Mouse (Mus musculus): ENCODE measurements around the gene Vegfa. TPM values are rescaled to one million over a fixed set of nuclear protein-coding genes. Genes with fewer than 3 reads are reported as not detected.
"Not testable (repeated sequence)": the region's sequence is repeated elsewhere in the genome, so short reads cannot be mapped to it uniquely, and the experiment has no call there.

Vegfa gene
- polyA plus RNA-seq, 1 experiment from 2014 or later, result 5.1 TPM

- Histone ChIP-seq H3K9ac (no peak overlapping the region), H3K4me2 (no peak overlapping the region), H3K9me3 (no peaks in the 10 kb centered on the region), H3K4me1 (peaks cover 8% of the 10 kb centered on the region), H3K27ac (no peak overlapping the region), H3K4me3 (no peak overlapping the region), H3K27me3 (no peaks in the 10 kb centered on the region), H3K36me3 (peaks cover 8% of the 10 kb centered on the region)
- 81% methylated on average over 6 of the region's 6 CpGs for WGBS
- no peak for ATAC-seq (ENCODE audit: borderline replicate concordance, extremely low read depth, low FRiP score, low TSS enrichment)
These were observed 21.7 kb downstream of the Vegfa start for GRCm38 (mm10) chr17:46010462-46010861.

GRCm38 (mm10) chr17:46009182-46009581, 23.0 kb downstream of the Vegfa start:
- Histone ChIP-seq H3K9me3 (no peaks in the 10 kb centered on the region), H3K27ac (no peak overlapping the region), H3K4me2 (no peak overlapping the region), H3K27me3 (no peaks in the 10 kb centered on the region), H3K4me3 (no peak overlapping the region), H3K4me1 (peaks cover 8% of the 10 kb centered on the region), H3K36me3 (no peaks in the 10 kb centered on the region), H3K9ac (no peak overlapping the region)
- WGBS, result 41% methylated on average over 7 of the region's 7 CpGs
- ATAC-seq (ENCODE audit: borderline replicate concordance, extremely low read depth, low FRiP score, low TSS enrichment), result no peak

DNA sequence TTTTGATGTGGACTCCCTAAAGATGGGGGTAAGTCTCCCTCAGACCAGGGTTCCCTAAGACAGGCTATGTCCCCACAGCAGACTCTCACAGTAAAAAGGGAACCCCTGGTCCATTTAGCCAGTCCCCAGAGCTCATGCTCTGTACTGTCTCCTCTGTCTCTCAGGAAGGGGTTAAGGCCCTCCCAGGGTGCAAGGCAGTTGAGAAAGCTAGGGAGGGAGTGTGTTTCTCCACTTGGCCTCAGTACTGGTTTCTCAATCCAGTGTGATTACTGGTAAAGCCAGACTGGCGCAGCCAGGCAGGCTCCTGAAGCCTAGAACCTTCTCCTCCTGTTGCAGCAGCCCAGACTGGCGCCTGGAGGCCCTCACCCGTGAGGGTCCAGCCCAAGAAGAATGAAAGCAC, 26.7 kb downstream of the Vegfa start:
- no peak overlapping the region for H3K4me2 ChIP-seq
- no peak overlapping the region for H3K4me3 ChIP-seq
- ATAC-seq (ENCODE audit: borderline replicate concordance, extremely low read depth, low FRiP score, low TSS enrichment), result no peak
- H3K9ac ChIP-seq, result no peak overlapping the region
- no peaks in the 10 kb centered on the region for H3K36me3 ChIP-seq
- H3K27me3 ChIP-seq, result no peaks in the 10 kb centered on the region
- whole genome bisulfite sequencing, result 74% methylated on average over 3 of the region's 3 CpGs
- H3K4me1 ChIP-seq, result no peaks in the 10 kb centered on the region
- no peaks in the 10 kb centered on the region for H3K9me3 ChIP-seq
- no peak overlapping the region for H3K27ac ChIP-seq

DNA sequence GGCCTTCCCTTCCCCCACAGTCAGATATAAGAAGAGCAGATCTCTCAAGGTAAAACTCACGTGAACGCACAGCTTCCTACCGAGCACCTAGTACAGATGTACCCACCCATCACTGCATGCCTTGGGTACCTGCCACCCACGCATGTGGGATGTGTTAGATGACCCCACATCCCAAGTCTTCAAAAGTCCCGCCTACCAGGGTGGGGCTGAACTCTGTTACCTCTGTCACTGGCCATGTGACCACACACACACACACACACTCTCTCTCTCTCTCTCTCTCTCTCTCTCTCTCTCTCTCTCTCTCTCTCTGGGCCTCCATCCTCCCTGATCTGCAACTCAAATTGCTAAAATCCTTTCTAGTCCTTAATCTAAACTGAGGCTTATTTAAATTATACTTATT, 27.7 kb downstream of the Vegfa start:
- Histone ChIP-seq H3K4me2 (no peak overlapping the region), H3K4me1 (no peaks in the 10 kb centered on the region), H3K27ac (no peak overlapping the region), H3K27me3 (no peaks in the 10 kb centered on the region), H3K4me3 (no peak overlapping the region), H3K9me3 (no peaks in the 10 kb centered on the region), H3K9ac (no peak overlapping the region), H3K36me3 (no peaks in the 10 kb centered on the region)
- no peak for ATAC-seq (ENCODE audit: borderline replicate concordance, extremely low read depth, low FRiP score, low TSS enrichment)
- 66% methylated on average over 5 of the region's 5 CpGs for WGBS

- Histone ChIP-seq H3K27me3 (no peaks in the 10 kb centered on the region), H3K4me1 (no peaks in the 10 kb centered on the region), H3K4me2 (no peak overlapping the region), H3K9me3 (no peaks in the 10 kb centered on the region), H3K9ac (no peak overlapping the region), H3K36me3 (no peaks in the 10 kb centered on the region), H3K27ac (no peak overlapping the region), H3K4me3 (no peak overlapping the region)
- WGBS, result 51% methylated on average over 15 of the region's 15 CpGs
- ATAC-seq (ENCODE audit: borderline replicate concordance, extremely low read depth, low FRiP score, low TSS enrichment), result 0 out of 2 replicates have a peak, but pooled peaks have one; percentile 13
These were observed 28.3 kb downstream of the Vegfa start for GRCm38 (mm10) chr17:46003717-46004481.

DNA sequence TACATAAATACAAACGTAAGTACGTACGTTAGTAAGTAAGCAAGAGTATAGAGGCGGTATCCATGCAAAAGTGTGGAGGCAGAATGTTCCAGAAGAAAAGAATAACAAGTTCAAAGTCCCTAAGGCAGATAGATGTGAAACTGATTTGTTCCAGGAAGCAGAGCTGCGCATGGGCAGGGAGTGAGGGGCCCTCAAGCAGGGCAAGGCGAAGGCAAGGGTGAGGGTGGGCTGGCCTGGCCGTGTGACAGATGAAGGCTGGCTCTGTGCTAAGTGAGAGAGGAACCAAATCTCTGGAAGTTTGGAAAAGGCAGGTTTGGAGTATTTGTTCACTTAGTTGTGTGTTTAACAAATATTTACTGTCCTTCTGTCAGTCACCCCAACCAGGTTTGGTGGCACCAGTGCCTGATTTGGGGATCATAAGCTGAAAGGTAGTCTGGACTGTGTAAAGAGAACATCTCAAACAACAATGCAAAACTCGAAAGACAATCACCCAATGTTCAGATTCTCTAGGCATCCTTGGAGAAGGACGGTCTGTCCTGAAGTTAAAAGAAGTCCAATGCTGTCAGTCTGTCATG, 32.7 kb downstream of the Vegfa start:
- ATAC-seq (ENCODE audit: borderline replicate concordance, extremely low read depth, low FRiP score, low TSS enrichment), result no peak
- no peaks in the 10 kb centered on the region for H3K27me3 ChIP-seq
- peaks cover 20% of the 10 kb centered on the region for H3K4me1 ChIP-seq
- no peak overlapping the region for H3K27ac ChIP-seq
- H3K36me3 ChIP-seq, result no peaks in the 10 kb centered on the region
- WGBS, result 66% methylated on average over 9 of the region's 9 CpGs
- no peaks in the 10 kb centered on the region for H3K9me3 ChIP-seq
- no peak overlapping the region for H3K9ac ChIP-seq
- H3K4me3 ChIP-seq, result no peak overlapping the region
- H3K4me2 ChIP-seq, result no peak overlapping the region

DNA sequence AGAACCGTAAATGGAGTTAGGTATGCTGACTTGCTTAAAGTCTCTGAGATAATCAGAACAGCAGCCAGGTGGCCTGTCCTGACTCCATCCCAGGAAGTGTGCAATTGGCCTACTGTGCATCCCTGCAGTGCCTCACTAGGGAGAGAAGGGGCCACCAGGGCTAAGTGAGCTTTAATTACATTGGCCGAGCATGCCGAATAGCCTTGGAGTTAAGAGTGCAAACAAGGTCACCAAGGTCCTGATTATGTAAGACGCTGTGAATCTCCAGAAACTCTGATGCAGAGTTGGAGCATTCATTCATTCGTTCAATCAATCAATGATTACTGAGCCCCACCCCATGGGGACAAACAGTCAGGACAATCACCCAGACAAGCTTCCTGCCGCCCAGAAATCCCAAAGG, 33.8 kb downstream of the Vegfa start:
- 29% methylated on average over 6 of the region's 6 CpGs for WGBS

GRCm38 (mm10) chr17:45996921-45997444, 35.2 kb downstream of the Vegfa start:
- no peak overlapping the region for H3K4me3 ChIP-seq
- H3K36me3 ChIP-seq, result no peaks in the 10 kb centered on the region
- H3K4me2 ChIP-seq, result no peak overlapping the region
- H3K9me3 ChIP-seq, result no peaks in the 10 kb centered on the region
- H3K27me3 ChIP-seq, result no peaks in the 10 kb centered on the region
- no peak for ATAC-seq (ENCODE audit: borderline replicate concordance, extremely low read depth, low FRiP score, low TSS enrichment)
- H3K4me1 ChIP-seq, result peaks cover 28% of the 10 kb centered on the region
- WGBS, result 64% methylated on average over 9 of the region's 9 CpGs
- no peak overlapping the region for H3K27ac ChIP-seq
- H3K9ac ChIP-seq, result no peak overlapping the region

More for the DNA sequence above, 33.8 kb downstream of the Vegfa start:
- Histone ChIP-seq H3K27ac (no peak overlapping the region), H3K9ac (no peak overlapping the region), H3K4me2 (no peak overlapping the region), H3K9me3 (no peaks in the 10 kb centered on the region), H3K27me3 (no peaks in the 10 kb centered on the region), H3K4me3 (no peak overlapping the region), H3K36me3 (no peaks in the 10 kb centered on the region), H3K4me1 (peaks cover 28% of the 10 kb centered on the region)
- ATAC-seq (ENCODE audit: borderline replicate concordance, extremely low read depth, low FRiP score, low TSS enrichment), result no peak

DNA sequence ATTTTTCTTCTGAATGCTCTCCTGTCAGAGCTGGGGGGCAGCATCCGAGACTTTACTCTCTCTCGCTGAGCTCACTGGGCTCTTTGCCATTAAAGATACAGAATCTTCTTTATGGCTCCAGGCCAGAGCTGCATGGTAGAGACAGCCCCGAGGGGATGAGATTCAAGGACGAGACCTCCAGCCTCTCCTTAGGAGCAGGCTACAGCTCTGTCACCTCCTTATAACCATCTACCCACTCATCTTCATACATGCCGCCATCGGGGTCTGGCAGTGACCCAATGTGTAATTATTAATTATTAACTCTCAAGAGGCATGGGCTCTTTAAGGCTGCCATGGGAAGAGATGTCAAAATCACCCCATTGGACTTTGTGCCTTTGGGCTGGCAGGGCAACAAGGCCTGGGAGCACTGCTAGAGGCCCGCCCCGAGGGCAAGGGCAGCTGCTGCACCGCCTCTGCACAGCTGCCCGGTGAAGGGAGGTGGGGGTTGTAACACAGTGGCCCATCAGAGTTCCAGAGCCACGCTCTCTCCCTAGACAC, 37.8 kb downstream of the Vegfa start:
- Histone ChIP-seq H3K27me3 (no peaks in the 10 kb centered on the region), H3K36me3 (no peaks in the 10 kb centered on the region), H3K4me3 (no peak overlapping the region), H3K27ac (no peak overlapping the region), H3K4me1 (peaks cover 28% of the 10 kb centered on the region), H3K4me2 (0 out of 2 replicates have a peak overlapping the region, but pooled peaks have one; percentile 6), H3K9ac (no peak overlapping the region), H3K9me3 (no peaks in the 10 kb centered on the region)
- peak; percentile 58 for ATAC-seq (ENCODE audit: borderline replicate concordance, extremely low read depth, low FRiP score, low TSS enrichment)
- 17% methylated on average over 11 of the region's 11 CpGs for WGBS

DNA sequence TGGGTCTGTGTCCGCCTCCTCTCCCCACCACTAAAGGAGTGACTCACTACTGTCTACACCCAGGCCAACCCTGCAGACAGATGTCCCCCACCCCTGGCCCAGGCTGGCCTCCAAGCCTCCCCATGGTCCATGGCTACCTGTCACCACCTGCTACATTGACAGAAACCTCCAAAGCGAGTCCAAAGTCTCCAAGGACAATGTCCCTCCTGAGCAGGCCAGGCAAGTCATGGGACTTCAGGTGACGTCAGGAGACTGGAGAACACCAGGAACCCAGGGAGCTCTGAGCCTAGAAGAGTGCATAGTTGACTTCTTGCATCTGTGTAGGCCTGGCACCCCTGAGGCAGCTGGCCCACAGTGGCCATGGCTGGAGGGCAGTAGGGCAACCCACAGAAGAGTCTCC, 45.3 kb downstream of the Vegfa start:
- H3K9ac ChIP-seq, result no peak overlapping the region
- no peak overlapping the region for H3K4me3 ChIP-seq
- H3K4me1 ChIP-seq, result peaks cover 8% of the 10 kb centered on the region; the same call in 1 of the 2 replicates
- H3K36me3 ChIP-seq, result no peaks in the 10 kb centered on the region
- H3K27me3 ChIP-seq, result no peaks in the 10 kb centered on the region
- 89% methylated on average over 3 of the region's 3 CpGs for WGBS
- H3K9me3 ChIP-seq, result no peaks in the 10 kb centered on the region
- peak overlapping the region; percentile 21; the same call in 1 of the 2 replicates for H3K27ac ChIP-seq
- ATAC-seq (ENCODE audit: borderline replicate concordance, extremely low read depth, low FRiP score, low TSS enrichment), result no peak
- H3K4me2 ChIP-seq, result no peak overlapping the region

DNA sequence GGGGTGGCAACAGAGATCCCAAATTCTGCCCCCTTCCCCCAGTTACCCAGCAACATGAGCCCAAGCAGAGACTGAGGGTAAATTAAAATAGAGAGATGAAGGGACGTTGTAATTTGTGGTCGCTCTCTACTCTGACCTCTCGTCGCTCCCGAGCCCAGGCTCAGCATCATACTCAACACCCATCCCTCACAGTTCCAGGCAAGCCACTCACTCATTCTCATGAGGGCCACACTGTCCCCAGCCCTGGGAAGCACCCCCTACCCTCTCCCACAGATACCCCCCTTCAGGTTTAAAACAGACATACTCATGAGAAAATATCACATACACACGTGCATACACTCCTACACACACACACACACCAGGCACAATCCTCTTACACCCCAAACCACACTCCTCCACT, 45.8 kb downstream of the Vegfa start:
- no peak overlapping the region for H3K9ac ChIP-seq
- no peaks in the 10 kb centered on the region for H3K27me3 ChIP-seq
- H3K4me2 ChIP-seq, result no peak overlapping the region
- H3K27ac ChIP-seq, result no peak overlapping the region
- H3K4me3 ChIP-seq, result no peak overlapping the region
- ATAC-seq (ENCODE audit: borderline replicate concordance, extremely low read depth, low FRiP score, low TSS enrichment), result no peak
- no peaks in the 10 kb centered on the region for H3K9me3 ChIP-seq
- WGBS, result 72% methylated on average over 6 of the region's 6 CpGs
- H3K36me3 ChIP-seq, result no peaks in the 10 kb centered on the region
- H3K4me1 ChIP-seq, result peaks cover 8% of the 10 kb centered on the region; the same call in 1 of the 2 replicates

- H3K9ac ChIP-seq; H3K4me3 ChIP-seq; ATAC-seq (ENCODE audit: borderline replicate concordance, extremely low read depth, low FRiP score, low TSS enrichment); H3K36me3 ChIP-seq; H3K27ac ChIP-seq; H3K27me3 ChIP-seq; H3K9me3 ChIP-seq; H3K4me2 ChIP-seq: not testable (repeated sequence)
- WGBS, result 93% methylated on average over 1 of the region's 1 CpGs
- peaks cover 14% of the 10 kb centered on the region for H3K4me1 ChIP-seq
These were observed 49.0 kb downstream of the Vegfa start for GRCm38 (mm10) chr17:45983185-45983584.
